27 mouse cellular contexts compared by ENCODE assay signal in the genomic region with DNA sequence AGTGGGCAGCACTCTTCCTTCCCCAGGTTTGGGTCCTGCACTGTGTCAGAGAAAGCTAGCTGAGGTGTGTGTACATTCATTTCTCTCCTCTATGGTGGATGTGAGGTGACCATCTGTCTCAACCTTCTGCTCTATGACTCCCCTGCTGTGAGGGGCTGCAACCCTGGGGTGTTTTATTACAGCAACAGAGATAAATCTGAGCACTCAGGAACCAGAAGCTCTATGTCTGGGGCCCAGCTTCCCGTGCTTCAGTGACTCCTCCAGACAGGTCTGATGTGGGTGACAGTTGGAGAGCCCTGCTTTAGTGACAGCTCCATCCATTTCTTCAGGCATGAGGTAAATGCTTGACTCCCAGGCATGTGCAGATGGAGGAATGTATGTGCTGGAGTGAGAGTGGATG. TPM values are rescaled to one million over a fixed set of nuclear protein-coding genes. Genes with fewer than 3 reads are reported as not detected.
DNase-seq lines count a peak whose midpoint lies in the region; ATAC-seq and TF ChIP-seq lines count a peak whose summit lies in the region.
"Had no signal": no experiment of that assay in that cellular context is flagged by ENCODE, and none has a peak within 500 bp of the region (broad histone marks: within the 10 kb centered on the region; RNA-seq: fewer than 3 reads in every experiment).

No protein-coding gene starts in this region.

- H3K9ac ChIP-seq in kidney, postnatal 0 days (ENCODE audit: low read depth, low read length), result no peak overlapping the region
- H3K9ac ChIP-seq in kidney, embryonic 14.5 days (ENCODE audit: low read depth, low read length), result no peak overlapping the region
- H3K9ac ChIP-seq: hindbrain, embryonic 13.5 days; limb, embryonic 15.5 days; liver, embryonic 13.5 days had no signal

- peak; percentile 6 for DNase-seq in kidney, postnatal 0 days (ENCODE audit: low spot score)
- DNase-seq in kidney, adult 2 months, result no peak
- DNase-seq in cerebellum, adult 18-20 months, result peak; percentile 75 to 76
- DNase-seq in cerebellum, postnatal 10 days, result peak; percentile 71 to 82
- no peak for DNase-seq in thymus, postnatal 0 days (ENCODE audit: low spot score)
- no peak for DNase-seq in adrenal gland, postnatal 10 days
- DNase-seq: adrenal gland, postnatal 36 days; gastrocnemius, adult 2 months; heart, postnatal 4 days; kidney, adult 11 months; kidney, postnatal 4 days; liver, embryonic 13.5 days; lung, adult 18-20 months; midbrain, embryonic 14.5 days; thymus, adult 2 months; thymus, postnatal 4 days had no signal

- H3K27ac ChIP-seq in kidney, postnatal 0 days, result no peak overlapping the region
- H3K27ac ChIP-seq in kidney, adult 2 months (ENCODE audit: insufficient read depth, low read depth, low read length), result no peak overlapping the region
- H3K27ac ChIP-seq in kidney, embryonic 14.5 days (ENCODE audit: low read depth, low read length), result no peak overlapping the region
- H3K27ac ChIP-seq: gastrocnemius, adult 2 months; hindbrain, embryonic 13.5 days; limb, embryonic 10.5 days; limb, embryonic 15.5 days; liver, embryonic 13.5 days; macrophage had no signal

- WGBS in kidney, postnatal 0 days, result 0% methylated on average over 1 of the region's 1 CpGs
- WGBS in kidney, adult 2 months, result 12% methylated on average over 1 of the region's 1 CpGs
- 4% methylated on average over 1 of the region's 1 CpGs for WGBS in kidney, embryonic 14.5 days

- no peak for ATAC-seq in kidney, postnatal 0 days (replicated peaks; ENCODE audit: low FRiP score, low read depth)
- no peak for ATAC-seq in kidney, embryonic 14.5 days (ENCODE audit: low FRiP score, low TSS enrichment)
- ATAC-seq: CD4-positive, CD25-positive, alpha-beta regulatory T cell, adult 4 months; forebrain, embryonic 14.5 days; lung, postnatal 0 days had no signal

- no peaks in the 10 kb centered on the region for H3K9me3 ChIP-seq in kidney, postnatal 0 days (replicated peaks; ENCODE audit: low read length)
- H3K9me3 ChIP-seq in kidney, embryonic 14.5 days (ENCODE audit: control insufficient read depth, low read length), result no peaks in the 10 kb centered on the region
- H3K9me3 ChIP-seq: hindbrain, embryonic 13.5 days; limb, embryonic 10.5 days; limb, embryonic 15.5 days; liver, embryonic 13.5 days had no signal

- TF ChIP-seq CTCF in kidney, postnatal 0 days (IDR thresholded peaks at IDR 0.05; ENCODE audit: low read depth), result no peak
- TF ChIP-seq CTCF in kidney, adult 2 months (conservative IDR thresholded peaks at IDR 0.05; ENCODE audit: insufficient read depth, insufficient read length, low read depth, low read length), result no peak

- H3K4me2 ChIP-seq in kidney, postnatal 0 days (ENCODE audit: low read length), result no peak overlapping the region
- H3K4me2 ChIP-seq in kidney, embryonic 14.5 days (replicated peaks; ENCODE audit: low read depth, low read length), result no peak overlapping the region
- H3K4me2 ChIP-seq: heart, embryonic 11.5 days; hindbrain, embryonic 13.5 days; limb, embryonic 15.5 days; liver, embryonic 13.5 days had no signal

- H3K36me3 ChIP-seq in kidney, postnatal 0 days (ENCODE audit: insufficient read depth, low read length), result no peaks in the 10 kb centered on the region
- no peaks in the 10 kb centered on the region for H3K36me3 ChIP-seq in kidney, adult 2 months (ENCODE audit: control insufficient read depth, insufficient read depth, low read length)
- no peaks in the 10 kb centered on the region for H3K36me3 ChIP-seq in kidney, embryonic 14.5 days (ENCODE audit: control insufficient read depth, insufficient read depth, low read length)
- H3K36me3 ChIP-seq: hindbrain, embryonic 13.5 days; limb, embryonic 10.5 days; limb, embryonic 15.5 days; liver, embryonic 13.5 days had no signal

- H3K4me3 ChIP-seq in kidney, postnatal 0 days (replicated peaks; ENCODE audit: low read depth, low read length), result no peak overlapping the region
- H3K4me3 ChIP-seq in kidney, adult 2 months (ENCODE audit: insufficient read depth, low read depth, low read length), result no peak overlapping the region
- H3K4me3 ChIP-seq in kidney, embryonic 14.5 days (ENCODE audit: low read length), result no peak overlapping the region
- H3K4me3 ChIP-seq: gastrocnemius, adult 2 months; hindbrain, embryonic 13.5 days; limb, embryonic 10.5 days; limb, embryonic 15.5 days; liver, embryonic 13.5 days had no signal

- no peaks in the 10 kb centered on the region for H3K27me3 ChIP-seq in kidney, postnatal 0 days (ENCODE audit: insufficient read depth, low read length)
- H3K27me3 ChIP-seq in kidney, adult 2 months (replicated peaks; ENCODE audit: control insufficient read depth, insufficient read depth, low read length), result no peaks in the 10 kb centered on the region
- H3K27me3 ChIP-seq in kidney, embryonic 14.5 days (ENCODE audit: control insufficient read depth, insufficient read depth, low read length), result no peaks in the 10 kb centered on the region
- H3K27me3 ChIP-seq: hindbrain, embryonic 13.5 days; limb, embryonic 15.5 days; liver, embryonic 13.5 days had no signal

- TF ChIP-seq POLR2A in kidney, adult 2 months (IDR thresholded peaks at IDR 0.05; ENCODE audit: low read depth, low read length), result no peak

- H3K4me1 ChIP-seq in kidney, postnatal 0 days (replicated peaks; ENCODE audit: insufficient read depth, low read length), result no peaks in the 10 kb centered on the region
- no peaks in the 10 kb centered on the region for H3K4me1 ChIP-seq in kidney, adult 2 months (ENCODE audit: control insufficient read depth, insufficient read depth, low read length)
- 0 out of 2 replicates have a peak, but pooled peaks cover under 1% of the 10 kb centered on the region for H3K4me1 ChIP-seq in kidney, embryonic 14.5 days (ENCODE audit: control insufficient read depth, insufficient read depth, low read length)
- H3K4me1 ChIP-seq: hindbrain, embryonic 13.5 days; limb, embryonic 10.5 days; limb, embryonic 15.5 days; liver, embryonic 13.5 days had no signal

RNA-seq across cellular contexts. Expression of a gene that starts 12.4 kb away (rescaled TPM):
- polyA plus RNA-seq in kidney, postnatal 0 days (2015; fragmentation: Nextera tagmentation; extraction: Ambion mirVana), result 0.92 and 1.3 TPM in 2 replicates
- polyA plus RNA-seq in kidney, adult 2 months (2012; rRNA removed), result 0.52 and 0.60 TPM in 2 replicates
- 0.49 TPM in 2 replicates for polyA plus RNA-seq in thymus, postnatal 0 days (2015; fragmentation: Nextera tagmentation; extraction: Ambion mirVana)
- total RNA-seq in adrenal gland, postnatal 10 days (2021), result under 1 TPM; 0.24 to 0.64 TPM
- 0.36 and 0.70 TPM in 2 replicates for polyA plus RNA-seq in kidney, embryonic 14.5 days (2014; fragmentation: Nextera tagmentation; extraction: Ambion mirVana)
- total RNA-seq: gastrocnemius, adult 2 months; megakaryocyte-erythroid progenitor cell, adult 5-6 weeks; monocyte, adult 5-6 weeks had no signal
- polyA plus RNA-seq: CD4-positive, CD25-positive, alpha-beta regulatory T cell, adult 4 months; macrophage had no signal

Comparison
In these comparisons a context has a peak if more than half of its experiments do, and no peak if none do; other contexts are left out.
1. DNase-seq: peak in kidney, postnatal 0 days (single experiment), cerebellum, adult 18-20 months (2 of 2) and cerebellum, postnatal 10 days (2 of 2); none in kidney, adult 2 months (single experiment), thymus, postnatal 0 days (single experiment) and adrenal gland, postnatal 10 days (single experiment).